Mouse (Mus musculus): Measurements from ENCODE around the gene Pptc7. TPM values are rescaled to one million over a fixed set of nuclear protein-coding genes. Genes with fewer than 3 reads are reported as not detected.

Pptc7 gene
- polyA plus RNA-seq, 1 experiment = 13.4 TPM

DNA sequence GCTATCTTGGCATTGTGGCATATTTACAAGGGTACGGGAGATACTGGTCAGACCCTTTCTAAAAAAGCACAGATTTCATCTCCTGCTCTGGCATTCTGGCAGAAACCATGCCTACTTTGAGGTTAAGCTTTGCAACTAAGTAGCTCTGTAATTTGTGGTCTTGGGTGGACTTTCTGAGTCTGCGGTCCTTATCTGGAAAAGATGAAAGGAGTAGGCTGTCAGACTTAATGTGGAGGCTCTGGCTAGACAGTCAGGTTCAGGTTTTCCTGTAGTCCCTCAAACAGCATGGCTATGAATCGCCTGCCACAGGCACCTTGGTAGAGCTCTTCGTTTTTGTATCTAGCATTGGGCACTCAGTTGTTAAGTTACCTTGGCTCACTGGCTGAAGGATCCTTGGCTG is 2.9 kb downstream of the Pptc7 start:
- no peak for DNase-seq (ENCODE audit: low read depth)
- no peak for TF ChIP-seq CTCF (IDR thresholded peaks at IDR 0.05; ENCODE audit: borderline replicate concordance, extremely low read depth, insufficient read depth, insufficient read length)
- TF ChIP-seq POLR2A (IDR thresholded peaks at IDR 0.05; ENCODE audit: borderline replicate concordance, extremely low read depth, insufficient read depth, insufficient read length, poor library complexity, severe bottlenecking) = no peak

DNA sequence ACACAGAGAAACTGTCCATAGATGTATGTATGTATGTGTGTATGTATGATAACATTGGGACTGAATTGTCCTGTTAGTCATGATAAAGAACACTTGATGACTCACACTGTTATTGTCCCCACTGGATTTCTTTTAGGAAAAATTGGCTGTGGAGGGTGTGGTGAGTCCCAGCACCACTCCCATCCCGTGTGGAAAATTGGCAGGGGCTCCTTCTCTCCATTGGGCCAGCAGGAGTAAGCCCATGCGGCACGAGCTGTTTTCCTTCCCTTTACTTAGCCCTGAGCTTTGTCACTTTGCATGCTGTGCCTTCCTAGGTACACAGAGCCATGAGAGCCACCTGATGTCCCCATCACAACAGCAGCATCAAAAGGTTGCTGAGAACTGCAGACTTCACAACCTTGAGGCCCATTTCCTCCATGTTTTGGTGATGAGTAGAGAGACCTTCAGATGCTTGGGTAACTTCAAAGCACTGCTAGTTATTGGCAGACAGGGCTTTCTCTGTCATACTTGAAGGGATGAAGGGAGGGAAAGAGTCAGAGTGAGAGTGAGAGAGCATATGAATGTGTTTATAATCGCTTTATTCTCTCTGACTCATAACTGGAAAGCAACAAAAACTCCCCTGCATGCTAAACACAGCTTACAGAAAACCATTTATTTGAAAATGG is 4.1 kb downstream of the Pptc7 start:
- TF ChIP-seq POLR2A (IDR thresholded peaks at IDR 0.05; ENCODE audit: borderline replicate concordance, extremely low read depth, insufficient read depth, insufficient read length, poor library complexity, severe bottlenecking) (no peak), CTCF (IDR thresholded peaks at IDR 0.05; ENCODE audit: borderline replicate concordance, extremely low read depth, insufficient read depth, insufficient read length) (no peak)
- no peak for DNase-seq (ENCODE audit: low read depth)

DNA sequence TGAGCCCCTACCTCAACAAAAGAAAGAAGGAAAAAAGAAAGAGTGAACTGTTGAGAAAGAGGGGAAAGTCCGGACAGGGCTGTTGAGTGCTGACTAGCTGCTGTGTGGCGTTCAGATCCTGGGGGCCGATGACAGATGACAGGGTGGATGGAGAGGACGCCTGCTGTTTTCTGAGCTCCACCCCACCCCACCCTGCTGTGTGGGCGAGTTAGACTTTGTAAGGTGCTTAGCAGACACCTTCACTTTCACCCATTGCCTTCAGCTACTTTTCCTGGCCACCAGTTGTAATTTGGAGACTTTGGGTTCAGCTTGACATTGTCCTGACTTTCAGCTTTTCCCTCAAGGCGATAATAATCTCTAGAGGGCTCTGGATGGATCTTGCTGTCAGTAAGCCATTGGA is 7.0 kb downstream of the Pptc7 start:
- TF ChIP-seq CTCF (IDR thresholded peaks at IDR 0.05; ENCODE audit: borderline replicate concordance, extremely low read depth, insufficient read depth, insufficient read length) (no peak), POLR2A (IDR thresholded peaks at IDR 0.05; ENCODE audit: borderline replicate concordance, extremely low read depth, insufficient read depth, insufficient read length, poor library complexity, severe bottlenecking) (no peak)
- DNase-seq (ENCODE audit: low read depth) = no peak

DNA sequence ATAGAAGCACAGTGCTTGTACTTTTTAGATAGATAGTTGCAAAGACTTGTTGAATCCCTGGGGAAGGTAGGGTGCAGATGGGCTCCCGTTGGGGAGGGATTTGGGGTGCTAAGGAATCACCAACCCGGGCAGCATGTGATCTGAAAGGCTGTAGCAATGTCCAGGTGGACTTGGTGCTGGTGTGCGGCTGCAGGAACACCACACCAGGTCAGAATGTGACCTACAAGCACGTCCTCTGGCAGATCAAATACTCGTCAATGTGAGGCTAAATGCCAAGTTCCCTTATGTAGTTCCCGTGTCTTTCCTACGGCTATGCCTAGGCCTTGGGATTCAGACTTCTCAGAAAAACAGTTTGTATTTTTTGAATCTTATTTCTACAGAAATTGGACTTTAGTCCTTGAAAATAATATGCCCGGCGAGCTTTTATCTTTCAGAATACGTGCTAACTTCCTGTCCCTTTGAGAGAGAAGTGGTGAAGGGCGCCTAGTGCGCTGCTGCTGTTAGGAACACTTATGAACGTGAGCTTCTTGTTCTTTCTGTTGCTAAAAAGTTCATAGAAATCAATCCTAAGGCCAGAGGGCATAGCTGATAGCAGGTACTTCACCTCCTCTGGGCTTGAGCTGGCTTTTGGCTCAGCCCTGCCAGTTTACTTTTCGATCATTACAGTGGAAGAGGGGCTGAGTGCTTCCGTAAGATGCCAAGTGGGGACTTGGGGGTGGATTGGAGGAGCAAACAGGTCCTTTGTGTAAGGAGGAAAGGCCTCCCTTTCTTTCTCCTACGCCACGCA is 7.6 kb downstream of the Pptc7 start:
- TF ChIP-seq CTCF (IDR thresholded peaks at IDR 0.05; ENCODE audit: borderline replicate concordance, extremely low read depth, insufficient read depth, insufficient read length) (no peak), POLR2A (IDR thresholded peaks at IDR 0.05; ENCODE audit: borderline replicate concordance, extremely low read depth, insufficient read depth, insufficient read length, poor library complexity, severe bottlenecking) (no peak)
- no peak for DNase-seq (ENCODE audit: low read depth)

DNA sequence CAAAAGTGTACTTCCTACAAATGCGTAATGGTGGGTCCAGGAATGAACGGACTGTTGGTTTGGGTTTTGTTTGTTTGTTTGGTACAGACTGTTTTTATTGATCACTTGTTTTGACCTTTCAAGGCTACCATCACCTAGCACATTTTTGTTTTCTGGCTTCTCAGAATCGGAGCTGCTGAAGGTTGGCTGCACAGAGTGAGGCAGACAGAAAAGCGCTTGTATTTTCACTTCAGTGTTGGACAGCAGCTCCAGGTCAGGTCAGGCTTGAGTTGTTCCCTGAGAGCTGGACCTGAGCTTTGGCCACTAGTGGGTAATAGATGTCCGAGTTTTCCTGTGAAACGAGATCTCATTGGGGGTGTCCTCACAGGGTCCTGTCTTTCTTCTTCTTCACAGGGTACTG is 9.0 kb downstream of the Pptc7 start:
- no peak for DNase-seq (ENCODE audit: low read depth)
- TF ChIP-seq POLR2A (IDR thresholded peaks at IDR 0.05; ENCODE audit: borderline replicate concordance, extremely low read depth, insufficient read depth, insufficient read length, poor library complexity, severe bottlenecking) (no peak), CTCF (IDR thresholded peaks at IDR 0.05; ENCODE audit: borderline replicate concordance, extremely low read depth, insufficient read depth, insufficient read length) (no peak)

DNA sequence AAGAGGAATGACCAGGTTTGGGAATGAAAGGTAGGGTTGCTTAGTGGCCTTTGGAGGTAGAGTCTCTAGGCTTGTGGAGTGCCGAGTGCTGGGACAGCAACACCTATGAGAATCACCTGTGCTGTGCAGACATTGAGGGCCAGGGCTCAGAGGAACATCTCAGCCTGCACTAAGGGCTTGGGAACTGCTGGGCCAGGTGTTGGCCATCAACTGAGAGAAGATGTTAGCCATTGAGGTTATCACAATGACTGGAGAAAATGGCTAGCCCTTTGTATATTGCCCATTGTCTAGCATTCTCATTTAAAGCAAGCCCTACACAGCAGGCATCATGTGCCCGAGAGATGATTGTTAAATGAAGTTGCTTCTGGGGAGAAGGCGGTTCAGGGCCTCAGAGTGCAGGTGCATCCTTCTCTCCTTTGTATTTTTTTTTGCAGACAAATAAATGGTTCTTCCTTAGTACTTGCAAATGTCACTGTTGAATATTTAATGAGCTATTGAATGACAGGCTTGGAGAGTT is 10.1 kb downstream of the Pptc7 start:
- DNase-seq (ENCODE audit: low read depth) = peak; percentile 29
- no peak for TF ChIP-seq POLR2A (IDR thresholded peaks at IDR 0.05; ENCODE audit: borderline replicate concordance, extremely low read depth, insufficient read depth, insufficient read length, poor library complexity, severe bottlenecking)

DNA sequence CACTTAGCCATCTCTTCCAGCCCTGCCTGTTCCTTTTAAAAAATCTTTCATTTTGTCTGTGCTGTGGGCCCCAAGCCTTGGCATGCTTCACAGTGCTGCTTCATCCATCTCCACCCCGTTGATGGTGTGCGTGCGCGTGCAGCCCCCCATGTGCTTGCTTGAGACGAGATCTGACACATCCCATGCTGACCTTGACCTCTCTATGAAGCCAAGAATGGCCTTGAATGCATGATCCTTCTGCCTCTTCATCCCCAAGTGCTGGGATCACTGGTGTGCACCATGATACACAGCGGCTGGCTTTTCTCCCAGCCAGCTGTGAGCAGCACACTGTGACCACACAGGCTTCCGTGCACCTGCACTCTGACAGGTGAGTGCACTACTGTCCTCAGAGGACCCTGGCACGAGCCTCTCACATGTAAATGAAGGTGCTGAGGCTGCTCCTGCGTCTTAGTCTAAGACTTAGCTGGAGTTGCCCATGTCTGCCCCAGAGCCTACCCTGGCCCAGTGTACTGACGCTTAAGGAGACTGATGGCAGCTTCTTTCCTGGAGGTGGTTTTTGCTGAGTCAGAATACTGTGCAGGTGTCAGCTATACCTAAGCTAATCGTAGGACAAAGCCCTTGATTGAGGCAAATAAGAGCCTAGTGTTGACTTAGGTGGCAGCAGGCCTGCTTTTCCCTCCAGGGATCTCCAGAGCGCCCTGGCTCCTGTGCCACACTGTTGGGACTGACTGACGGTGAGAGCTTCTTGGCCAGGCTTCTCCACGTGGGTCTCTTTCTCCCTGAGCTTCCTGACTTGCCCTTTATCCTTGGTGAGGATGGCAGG is 11.2 kb downstream of the Pptc7 start:
- TF ChIP-seq POLR2A (IDR thresholded peaks at IDR 0.05; ENCODE audit: borderline replicate concordance, extremely low read depth, insufficient read depth, insufficient read length, poor library complexity, severe bottlenecking) (no peak), CTCF (IDR thresholded peaks at IDR 0.05; ENCODE audit: borderline replicate concordance, extremely low read depth, insufficient read depth, insufficient read length) (no peak)
- DNase-seq (ENCODE audit: low read depth) = no peak

DNA sequence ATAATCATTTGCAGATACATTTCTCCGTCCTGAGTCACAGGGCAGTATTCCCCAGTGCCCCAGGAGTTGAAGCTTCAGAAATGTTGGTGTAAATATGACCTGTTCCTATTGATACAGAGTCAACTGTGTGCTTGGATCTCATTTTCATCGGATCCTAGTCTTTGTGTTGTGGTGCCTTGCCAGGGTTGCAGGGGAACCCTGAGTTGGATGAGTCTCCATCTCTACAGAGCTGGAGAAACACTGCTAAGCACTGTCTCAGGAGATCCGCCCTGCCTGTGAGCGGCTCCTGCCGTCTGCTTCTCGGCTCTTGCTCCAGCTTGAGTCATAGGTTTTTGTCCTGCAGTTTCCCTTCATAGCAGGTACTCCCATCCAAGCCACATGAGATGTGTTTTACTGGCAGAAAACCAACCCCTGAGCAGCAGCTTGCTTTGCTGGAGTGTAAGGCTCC is 15.9 kb downstream of the Pptc7 start:
- no peak for TF ChIP-seq POLR2A (IDR thresholded peaks at IDR 0.05; ENCODE audit: borderline replicate concordance, extremely low read depth, insufficient read depth, insufficient read length, poor library complexity, severe bottlenecking)
- TF ChIP-seq CTCF (IDR thresholded peaks at IDR 0.05; ENCODE audit: borderline replicate concordance, extremely low read depth, insufficient read depth, insufficient read length) = no peak

DNA sequence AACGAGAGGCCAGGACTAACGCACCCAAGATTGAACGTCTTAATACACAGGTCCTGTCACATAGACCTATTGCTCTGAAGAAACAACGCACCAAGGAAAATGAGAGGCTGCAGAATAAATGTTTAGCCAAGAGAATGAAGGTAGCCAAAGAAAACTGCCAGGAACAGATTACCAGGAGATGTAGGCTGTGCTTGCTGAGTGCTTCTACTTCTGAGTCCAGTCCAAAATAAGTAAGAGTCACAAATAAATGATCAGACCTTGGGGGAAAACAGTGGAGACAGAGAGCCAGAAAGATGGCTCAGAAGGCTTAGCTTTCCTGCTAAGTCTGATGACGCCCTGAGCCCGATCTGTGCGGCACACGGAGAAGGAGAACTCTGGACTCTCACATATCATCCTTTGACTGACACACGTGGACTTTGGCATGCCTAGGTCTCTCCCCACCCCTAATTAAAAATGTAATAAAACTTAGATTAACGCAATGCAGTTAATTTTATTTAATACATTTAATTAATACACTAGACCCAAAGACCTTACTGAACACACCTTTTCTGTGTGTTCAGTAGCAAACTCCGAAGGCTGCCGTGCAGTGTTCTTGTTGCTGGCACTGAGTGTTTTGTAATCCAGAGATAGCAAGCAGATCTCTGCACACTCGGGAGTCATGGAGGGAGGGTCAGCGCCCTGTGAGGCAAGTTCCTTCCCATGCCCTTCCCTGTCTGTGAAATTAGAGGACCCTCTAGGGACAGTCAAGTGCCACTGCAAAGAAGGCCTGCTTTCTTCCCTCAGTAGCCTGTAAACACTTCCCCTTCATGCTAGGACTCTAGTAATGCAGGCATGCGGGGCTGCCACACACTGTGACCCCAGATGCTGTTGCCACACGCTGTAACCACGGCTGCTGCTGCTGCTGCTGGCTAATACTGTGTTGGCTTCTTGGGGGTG is 18.9 kb downstream of the Pptc7 start:
- DNase-seq (ENCODE audit: low read depth) = no peak
- TF ChIP-seq CTCF (IDR thresholded peaks at IDR 0.05; ENCODE audit: borderline replicate concordance, extremely low read depth, insufficient read depth, insufficient read length) (no peak), POLR2A (IDR thresholded peaks at IDR 0.05; ENCODE audit: borderline replicate concordance, extremely low read depth, insufficient read depth, insufficient read length, poor library complexity, severe bottlenecking) (no peak)

More for the DNA sequence above, 15.9 kb downstream of the Pptc7 start:
- no peak for DNase-seq (ENCODE audit: low read depth)

DNA sequence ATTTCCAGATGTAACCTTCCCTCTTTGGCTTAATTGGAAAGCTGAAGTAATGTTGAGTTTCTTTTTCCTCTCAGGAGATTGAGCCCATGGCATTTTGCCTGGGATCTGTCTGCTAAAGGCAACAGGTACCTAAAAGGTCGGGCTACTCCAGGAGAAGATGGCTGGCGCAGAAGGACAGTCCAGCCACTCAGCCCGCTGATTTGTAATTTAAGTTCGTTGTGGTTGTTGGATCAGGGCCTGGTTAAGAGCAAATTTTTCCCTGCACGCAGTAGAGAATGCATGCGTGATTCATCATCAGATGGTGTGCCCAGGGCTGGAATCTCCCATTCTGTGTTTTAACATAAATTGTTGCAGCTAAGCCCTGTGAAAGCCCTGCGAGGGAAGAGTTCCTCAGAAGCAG is 19.8 kb downstream of the Pptc7 start:
- no peak for DNase-seq (ENCODE audit: low read depth)
- no peak for TF ChIP-seq CTCF (IDR thresholded peaks at IDR 0.05; ENCODE audit: borderline replicate concordance, extremely low read depth, insufficient read depth, insufficient read length)
- no peak for TF ChIP-seq POLR2A (IDR thresholded peaks at IDR 0.05; ENCODE audit: borderline replicate concordance, extremely low read depth, insufficient read depth, insufficient read length, poor library complexity, severe bottlenecking)
